Mouse (Mus musculus): Measurements from ENCODE around the gene Tmem240.
A peak's percentile ranks its signal among the peaks of the same experiment; 100 is the strongest.
"Not testable (repeated sequence)": the region's sequence is repeated elsewhere in the genome, so short reads cannot be mapped to it uniquely, and the experiment has no call there.

Tmem240 gene

GRCm38 (mm10) chr4:155734350-155734941 lies at the start of gene Tmem240:
TSS of gene Tmem240 (plus strand) at chr4:155734800.
- peak; percentile 82 to 92 for DNase-seq (ENCODE audit: low spot score in 2 of 2)

GRCm38 (mm10) chr4:155687764-155688163 lies 46.8 kb upstream of the Tmem240 start:
- not testable (repeated sequence) for DNase-seq (ENCODE audit: low spot score in 2 of 2)

GRCm38 (mm10) chr4:155690571-155691375 lies 43.8 kb upstream of the Tmem240 start:
- DNase-seq (ENCODE audit: low spot score in 2 of 2): peak in 1 of 2 experiments; percentile 63

GRCm38 (mm10) chr4:155692421-155692820 lies 42.2 kb upstream of the Tmem240 start:
- no peak for DNase-seq (ENCODE audit: low spot score in 2 of 2)

DNA sequence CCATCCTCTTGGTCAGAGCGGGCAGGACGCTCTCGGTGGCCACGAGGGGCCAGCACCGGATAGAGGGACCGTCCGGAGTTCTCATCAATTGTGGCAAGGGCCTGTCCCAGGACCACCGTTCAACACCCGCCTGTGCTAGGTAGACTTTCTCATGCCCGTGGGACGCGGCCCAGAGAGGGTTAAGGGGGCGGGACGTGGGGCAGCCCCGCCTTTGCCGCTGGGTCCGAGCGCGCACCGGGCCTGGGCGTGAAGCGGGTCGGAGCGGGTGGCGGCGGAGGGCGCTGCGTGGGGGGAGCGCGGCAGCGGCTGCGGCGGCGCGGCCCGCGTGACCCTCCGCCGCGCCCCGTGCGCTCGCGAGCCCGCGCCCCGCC lies 40.5 kb upstream of the Tmem240 start, which contains the start of gene Fndc10:
TSS of gene Fndc10 (plus strand) at position 232 of the 371 bp plus-strand sequence.
- peak in 1 of 2 experiments; percentile 52 for DNase-seq (ENCODE audit: low spot score in 2 of 2)

- DNase-seq (ENCODE audit: low spot score in 2 of 2): peak; percentile 41 to 74
Measured at GRCm38 (mm10) chr4:155694482-155695401, 39.9 kb upstream of the Tmem240 start.

- no peak for DNase-seq (ENCODE audit: low spot score in 2 of 2)
Measured at GRCm38 (mm10) chr4:155695531-155696062, 39.0 kb upstream of the Tmem240 start.

DNA sequence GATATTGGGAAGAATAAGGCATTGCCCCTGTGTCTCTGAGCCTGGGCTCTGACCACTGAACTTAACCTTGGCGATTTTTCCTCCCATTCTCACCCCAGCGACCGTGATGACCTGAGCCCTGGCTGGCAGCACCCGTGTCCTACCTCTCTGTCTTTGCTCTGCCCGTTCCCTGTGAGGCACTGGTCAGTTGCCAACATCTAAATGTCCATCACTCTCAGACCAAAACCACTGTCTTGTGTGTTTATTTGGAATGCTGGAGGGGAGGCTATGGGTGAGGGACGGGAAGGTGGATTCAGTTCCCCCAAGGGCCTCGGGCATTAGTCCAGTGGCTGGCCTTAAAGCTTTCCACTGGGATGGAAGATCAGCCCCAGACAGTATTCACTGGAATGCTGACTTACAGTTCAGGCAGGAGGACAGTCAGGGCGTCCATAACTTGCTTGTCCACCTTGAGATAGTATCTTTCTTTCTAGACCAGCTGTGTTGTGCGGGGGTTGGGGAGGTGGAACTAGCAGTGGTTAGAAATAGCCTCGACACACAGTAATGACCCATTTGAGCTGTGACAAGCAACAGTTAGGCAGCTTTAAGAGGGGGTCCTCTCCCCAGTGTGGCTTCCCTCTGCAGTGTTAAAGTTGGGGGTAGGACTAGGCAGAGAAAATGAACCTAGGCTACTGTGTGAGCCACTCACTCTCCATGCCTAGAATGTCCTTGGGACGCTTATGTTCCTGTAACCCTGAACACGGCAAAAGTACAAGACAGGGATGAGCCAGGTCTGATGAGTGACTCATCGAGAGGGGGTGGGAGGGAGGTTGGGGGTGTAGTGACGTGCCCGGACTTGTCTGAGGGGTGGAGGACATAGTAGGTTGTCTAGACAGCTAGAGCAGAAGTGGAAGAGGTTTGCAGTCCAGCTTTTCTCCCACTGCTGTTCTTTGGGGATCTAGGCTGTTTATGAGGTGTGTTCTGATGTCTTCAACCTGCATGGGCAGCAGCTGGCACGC lies 38.0 kb upstream of the Tmem240 start:
- peak in 1 of 2 experiments; percentile 6 for DNase-seq (ENCODE audit: low spot score in 2 of 2)

DNA sequence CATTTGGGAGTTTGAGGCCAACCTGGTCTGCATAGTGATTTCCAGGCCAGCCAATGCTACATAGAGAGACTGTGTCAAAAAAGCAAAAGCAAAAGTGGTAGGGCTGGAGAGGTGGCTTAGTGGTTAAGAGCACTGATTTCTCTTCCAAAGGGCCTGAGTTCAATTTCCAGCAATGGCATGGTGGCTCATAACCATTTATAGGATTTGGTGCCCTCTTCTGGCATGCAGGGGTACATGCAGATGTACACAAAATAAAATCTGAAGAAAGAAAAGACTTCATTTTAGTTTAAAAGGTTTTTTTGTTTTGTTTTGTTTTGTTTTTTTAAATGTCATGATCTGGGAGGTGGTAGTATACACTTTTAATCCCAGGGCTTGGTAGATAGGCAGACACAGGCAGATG lies 34.2 kb upstream of the Tmem240 start:
- no peak for DNase-seq (ENCODE audit: low spot score in 2 of 2)

DNA sequence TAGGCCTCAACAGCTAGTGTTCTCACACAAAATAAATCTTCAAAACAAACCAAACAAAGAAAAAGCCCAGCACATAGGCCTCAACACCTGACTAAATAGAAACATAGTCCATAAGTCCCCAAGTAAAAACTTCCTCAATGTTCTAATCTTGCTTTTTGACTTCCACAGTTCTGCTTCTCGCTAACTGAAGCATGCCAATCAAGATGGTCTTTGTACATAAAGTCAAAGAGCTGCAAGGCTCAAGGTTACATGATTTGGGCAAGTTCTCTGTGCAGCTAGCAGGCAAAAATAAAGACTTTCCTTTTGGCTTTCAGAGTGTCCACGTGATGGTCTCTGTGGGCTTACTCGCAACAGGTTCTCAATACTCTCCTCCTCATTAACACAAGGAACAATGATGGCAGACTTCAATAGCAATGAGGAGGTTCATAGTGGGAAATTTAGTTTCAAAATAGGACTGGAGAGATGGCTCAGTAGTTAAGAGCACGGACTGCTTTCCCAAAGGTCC lies 31.1 kb upstream of the Tmem240 start:
- no peak for DNase-seq (ENCODE audit: low spot score in 2 of 2)

GRCm38 (mm10) chr4:155704721-155705591 lies 29.6 kb upstream of the Tmem240 start, which contains the start of gene Ssu72:
TSS of gene Ssu72 (plus strand) at chr4:155704800.
- DNase-seq (ENCODE audit: low spot score in 2 of 2): peak; percentile 84 to 93

GRCm38 (mm10) chr4:155705592-155705929 lies 29.0 kb upstream of the Tmem240 start:
- no peak for DNase-seq (ENCODE audit: low spot score in 2 of 2)

DNA sequence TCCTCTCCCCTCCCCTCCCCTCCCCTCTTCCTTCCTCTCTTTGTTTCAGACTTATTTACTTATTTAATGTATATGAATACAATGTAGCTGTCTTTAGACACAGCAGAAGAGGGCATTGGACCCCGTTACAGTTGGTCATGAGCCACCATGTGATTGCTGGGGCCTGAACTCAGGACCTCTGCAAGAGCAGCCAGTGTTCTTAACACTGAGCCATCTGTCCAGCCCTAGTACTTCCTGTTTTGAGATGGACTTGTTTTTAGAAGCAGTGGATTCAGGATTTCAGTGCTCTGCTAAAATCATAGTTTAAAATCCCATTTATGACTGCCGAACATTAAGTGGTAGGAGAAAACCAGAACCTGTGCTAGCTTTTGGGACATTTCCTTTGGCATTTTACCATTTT lies 26.0 kb upstream of the Tmem240 start:
- DNase-seq (ENCODE audit: low spot score in 2 of 2): no peak

- no peak for DNase-seq (ENCODE audit: low spot score in 2 of 2)
Measured at GRCm38 (mm10) chr4:155708988-155709387, 25.6 kb upstream of the Tmem240 start.

- no peak for DNase-seq (ENCODE audit: low spot score in 2 of 2)
Measured at GRCm38 (mm10) chr4:155710521-155711252, 23.9 kb upstream of the Tmem240 start.

DNA sequence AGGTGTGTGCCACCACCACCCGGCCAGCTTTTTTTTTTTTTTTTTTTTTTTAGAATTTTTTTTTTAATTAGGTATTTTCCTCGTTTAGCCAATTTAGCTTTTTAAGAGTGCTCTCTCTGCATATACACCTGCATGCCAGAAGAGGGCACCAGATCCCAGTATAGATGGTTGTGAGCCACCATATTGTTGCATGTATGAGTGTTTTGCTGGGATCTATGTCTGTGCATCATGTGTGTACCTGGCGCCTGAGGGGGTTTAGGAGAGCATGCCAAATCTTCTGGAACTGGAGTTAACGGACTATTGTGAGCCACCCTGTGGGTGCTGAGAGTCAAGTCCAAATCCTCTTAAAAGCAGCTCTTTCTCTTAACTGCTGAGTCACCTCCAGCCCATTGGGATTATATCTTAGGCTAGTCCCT lies 12.9 kb upstream of the Tmem240 start:
- peak in 1 of 2 experiments; percentile 27 for DNase-seq (ENCODE audit: low spot score in 2 of 2)

DNA sequence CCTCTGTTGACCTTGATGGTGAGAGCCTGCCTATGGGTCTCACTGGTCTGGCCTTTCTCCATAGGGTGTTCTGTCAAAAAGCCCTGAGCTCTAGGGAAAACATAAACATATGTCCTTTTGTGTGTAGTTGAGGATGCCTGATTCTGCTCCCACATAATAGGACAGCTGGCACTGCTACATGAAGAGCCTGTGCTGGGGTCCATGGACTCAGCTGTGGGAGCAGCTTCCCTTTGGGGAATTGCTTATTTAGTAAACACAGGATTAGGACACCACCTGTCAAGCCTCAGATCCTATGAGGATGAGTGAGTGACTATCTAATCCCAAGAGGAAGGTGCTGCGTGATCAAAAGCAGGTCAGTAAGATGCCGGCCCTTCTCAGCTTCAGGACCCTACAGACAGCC lies 6.6 kb upstream of the Tmem240 start:
- DNase-seq (ENCODE audit: low spot score in 2 of 2): no peak

DNA sequence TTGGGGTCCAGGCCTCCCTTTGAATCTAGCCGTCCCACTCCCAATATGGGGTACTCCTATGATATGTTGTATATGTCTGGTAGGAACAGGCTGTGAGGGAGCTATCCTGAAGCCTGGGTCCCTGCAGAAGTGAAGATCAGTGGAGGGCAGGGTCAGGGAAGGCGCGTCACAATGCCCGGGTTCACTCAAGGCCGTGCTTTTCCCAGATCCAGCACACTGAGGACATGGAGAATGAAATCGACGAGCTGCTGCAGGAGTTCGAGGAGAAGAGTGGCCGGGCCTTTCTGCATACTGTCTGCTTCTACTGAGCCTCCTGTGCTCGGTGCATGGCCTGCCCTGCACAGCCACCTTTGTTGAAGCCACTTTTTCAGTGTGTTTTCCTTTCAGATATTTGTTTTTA lies 1.3 kb upstream of the Tmem240 start:
- DNase-seq (ENCODE audit: low spot score in 2 of 2): no peak
